31 mouse cellular contexts compared by ENCODE assay signal in the genomic region with DNA sequence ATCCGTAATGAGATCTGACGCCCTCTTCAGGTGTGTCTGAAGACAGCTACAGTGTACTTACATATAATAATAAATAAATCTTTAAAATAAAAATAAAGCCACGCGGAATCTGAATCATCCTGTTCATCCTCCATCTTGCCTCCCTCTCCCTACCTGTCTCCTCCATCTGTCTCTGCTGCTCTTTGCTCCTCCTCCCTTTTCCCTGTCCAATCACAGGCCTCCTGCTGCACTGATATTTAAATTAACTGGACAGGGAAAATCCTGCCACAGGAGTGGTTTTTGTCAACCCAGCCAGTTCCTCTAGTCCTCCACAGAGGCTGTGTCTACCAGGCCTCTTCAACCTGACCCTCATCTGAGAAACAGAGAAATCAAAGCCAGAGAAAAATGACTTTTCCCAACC.
"Had no signal": no experiment of that assay in that cellular context is flagged by ENCODE, and none has a peak within 500 bp of the region (broad histone marks: within the 10 kb centered on the region; RNA-seq: fewer than 3 reads in every experiment).

No protein-coding gene starts in this region.

- H3K9me3 ChIP-seq: limb, embryonic 10.5 days; limb, embryonic 12.5 days; limb, embryonic 13.5 days; limb, embryonic 15.5 days; liver, embryonic 12.5 days; liver, embryonic 13.5 days; liver, embryonic 15.5 days; lung, embryonic 15.5 days; megakaryocyte, embryonic 14.5 days; midbrain, embryonic 10.5 days; midbrain, embryonic 12.5 days; midbrain, embryonic 13.5 days; midbrain, embryonic 15.5 days; neural tube, embryonic 12.5 days; neural tube, embryonic 13.5 days had no signal

- DNase-seq: left cerebral cortex, postnatal 4 days; liver; liver, embryonic 13.5 days; liver, postnatal 0 days; lung, adult 18-20 months; lung, adult 2 months; lung, embryonic 14.5 days; lung, postnatal 10 days; lung, postnatal 14 days; lung, postnatal 36 days; lung, postnatal 4 days; midbrain, embryonic 14.5 days had no signal

- H3K4me2 ChIP-seq: limb, embryonic 12.5 days; limb, embryonic 13.5 days; limb, embryonic 15.5 days; liver, embryonic 11.5 days; liver, embryonic 12.5 days; liver, embryonic 13.5 days; liver, embryonic 15.5 days; lung, embryonic 14.5 days; lung, embryonic 15.5 days; midbrain, embryonic 11.5 days; midbrain, embryonic 12.5 days; midbrain, embryonic 13.5 days; midbrain, embryonic 15.5 days; neural tube, embryonic 12.5 days; neural tube, embryonic 13.5 days had no signal

- H3K27me3 ChIP-seq: limb, embryonic 15.5 days; lung, embryonic 15.5 days; midbrain, embryonic 13.5 days; midbrain, embryonic 15.5 days; neural tube, embryonic 12.5 days; neural tube, embryonic 13.5 days had no signal

- H3K36me3 ChIP-seq: limb, embryonic 10.5 days; limb, embryonic 12.5 days; limb, embryonic 13.5 days; limb, embryonic 15.5 days; liver, embryonic 12.5 days; liver, embryonic 13.5 days; liver, embryonic 15.5 days; lung, embryonic 15.5 days; midbrain, embryonic 10.5 days; midbrain, embryonic 12.5 days; midbrain, embryonic 13.5 days; midbrain, embryonic 15.5 days; neural tube, embryonic 12.5 days; neural tube, embryonic 13.5 days had no signal

- H3K9ac ChIP-seq: limb, embryonic 12.5 days; limb, embryonic 13.5 days; limb, embryonic 15.5 days; liver, embryonic 12.5 days; liver, embryonic 13.5 days; liver, embryonic 14.5 days; liver, embryonic 15.5 days; liver, postnatal 0 days; lung, embryonic 14.5 days; lung, embryonic 15.5 days; midbrain, embryonic 12.5 days; midbrain, embryonic 13.5 days; midbrain, embryonic 15.5 days; neural tube, embryonic 12.5 days; neural tube, embryonic 13.5 days had no signal

- H3K4me3 ChIP-seq: limb, embryonic 10.5 days; limb, embryonic 12.5 days; limb, embryonic 13.5 days; limb, embryonic 15.5 days; liver, embryonic 12.5 days; liver, embryonic 13.5 days; liver, embryonic 15.5 days; lung, embryonic 15.5 days; megakaryocyte, embryonic 14.5 days; midbrain, embryonic 10.5 days; midbrain, embryonic 12.5 days; midbrain, embryonic 13.5 days; midbrain, embryonic 15.5 days; myocyte; neural tube, embryonic 12.5 days; neural tube, embryonic 13.5 days had no signal

- H3K27ac ChIP-seq: limb, embryonic 10.5 days; limb, embryonic 12.5 days; limb, embryonic 13.5 days; limb, embryonic 15.5 days; liver, embryonic 12.5 days; liver, embryonic 13.5 days; liver, embryonic 14.5 days; liver, embryonic 15.5 days; lung, embryonic 15.5 days; macrophage; midbrain, embryonic 10.5 days; midbrain, embryonic 12.5 days; midbrain, embryonic 13.5 days; midbrain, embryonic 15.5 days; neural tube, embryonic 12.5 days; neural tube, embryonic 13.5 days had no signal
